ENCODE assay signal across 34 mouse cellular contexts in genomic region chr17:82834177-82834576, GRCm38 (mm10).
"Had no signal": no experiment of that assay in that cellular context is flagged by ENCODE, and none has a peak within 500 bp of the region (broad histone marks: within the 10 kb centered on the region; RNA-seq: fewer than 3 reads in every experiment).

No protein-coding gene starts in this region.

- ATAC-seq: hindbrain, embryonic 16.5 days; hindbrain, postnatal 0 days; inflammation-experienced regulatory T-cells, adult 6 months; intestine, embryonic 15.5 days; intestine, embryonic 16.5 days; intestine, postnatal 0 days had no signal

- H3K4me1 ChIP-seq: heart, embryonic 10.5 days; heart, embryonic 12.5 days; heart, embryonic 13.5 days; heart, embryonic 15.5 days; hindbrain, embryonic 10.5 days; hindbrain, embryonic 12.5 days; hindbrain, embryonic 15.5 days; intestine, embryonic 15.5 days had no signal

- H3K9me3 ChIP-seq: heart, embryonic 10.5 days; heart, embryonic 12.5 days; heart, embryonic 13.5 days; heart, embryonic 15.5 days; hindbrain, embryonic 10.5 days; hindbrain, embryonic 12.5 days; hindbrain, embryonic 15.5 days; intestine, embryonic 15.5 days had no signal

- H3K27me3 ChIP-seq: heart, embryonic 12.5 days; heart, embryonic 13.5 days; heart, embryonic 15.5 days; hindbrain, embryonic 12.5 days; hindbrain, embryonic 15.5 days; intestine, embryonic 15.5 days had no signal

- H3K4me3 ChIP-seq: heart, embryonic 10.5 days; heart, embryonic 12.5 days; heart, embryonic 13.5 days; heart, embryonic 15.5 days; hindbrain, embryonic 10.5 days; hindbrain, embryonic 12.5 days; hindbrain, embryonic 15.5 days; intestine, embryonic 15.5 days; layer of hippocampus, adult 2 months; left cerebral cortex, adult 2 months had no signal

- H3K36me3 ChIP-seq: heart, embryonic 10.5 days; heart, embryonic 12.5 days; heart, embryonic 13.5 days; heart, embryonic 15.5 days; hindbrain, embryonic 10.5 days; hindbrain, embryonic 12.5 days; hindbrain, embryonic 15.5 days; intestine, embryonic 15.5 days had no signal

- H3K4me2 ChIP-seq: heart, embryonic 11.5 days; heart, embryonic 12.5 days; heart, embryonic 13.5 days; heart, embryonic 15.5 days; hindbrain, embryonic 12.5 days; hindbrain, embryonic 14.5 days; hindbrain, embryonic 15.5 days; intestine, embryonic 15.5 days had no signal

- H3K9ac ChIP-seq: heart, embryonic 12.5 days; heart, embryonic 13.5 days; heart, embryonic 15.5 days; hindbrain, embryonic 12.5 days; hindbrain, embryonic 14.5 days; hindbrain, embryonic 15.5 days; intestine, embryonic 15.5 days had no signal

- H3K27ac ChIP-seq: heart, embryonic 10.5 days; heart, embryonic 13.5 days; heart, embryonic 15.5 days; hindbrain, embryonic 10.5 days; hindbrain, embryonic 12.5 days; hindbrain, embryonic 14.5 days; hindbrain, embryonic 15.5 days; hindbrain, postnatal 0 days; intestine, embryonic 15.5 days; kidney, postnatal 0 days; layer of hippocampus, adult 2 months; left cerebral cortex, adult 2 months had no signal

- DNase-seq: heart, postnatal 10 days; heart, postnatal 14 days; heart, postnatal 36 days; heart, postnatal 4 days; kidney, adult 11 months; kidney, adult 18-20 months; kidney, adult 2 months; kidney, adult 8-10 months; kidney, adult 9 months; kidney, postnatal 10 days; kidney, postnatal 14 days; kidney, postnatal 25 days; kidney, postnatal 36 days; kidney, postnatal 4 days; layer of hippocampus, adult 9-11 months; layer of hippocampus, postnatal 36 days had no signal
